Mouse (Mus musculus) A20 (cell line): ENCODE data around the gene Shisal1.

Experiments used
- DNase-seq: peaks from one replicate; pipeline ENCODE4 v3.0.0-alpha.2; 2011; ENCODE audit warnings: low read depth, low spot score

Shisal1 gene

GRCm38 (mm10) chr15:84446997-84447396 lies at the start of gene Shisal1:
Gene Shisal1 (minus strand): TSS chr15:84447097.
- DNase-seq: no peak

- DNase-seq: no peak
Measured at GRCm38 (mm10) chr15:84490486-84490885, 43.6 kb upstream of the Shisal1 start.

GRCm38 (mm10) chr15:84484255-84484654 lies 37.4 kb upstream of the Shisal1 start:
- no peak for DNase-seq

- no peak for DNase-seq
Measured at GRCm38 (mm10) chr15:84483622-84484021, 36.7 kb upstream of the Shisal1 start.

- no peak for DNase-seq
Measured at GRCm38 (mm10) chr15:84481259-84481877, 34.5 kb upstream of the Shisal1 start.

GRCm38 (mm10) chr15:84469391-84469790 lies 22.5 kb upstream of the Shisal1 start:
- no peak for DNase-seq

GRCm38 (mm10) chr15:84467761-84468160 lies 20.9 kb upstream of the Shisal1 start:
- DNase-seq: no peak

- DNase-seq: no peak
Measured at GRCm38 (mm10) chr15:84466458-84467267, 19.8 kb upstream of the Shisal1 start.

- no peak for DNase-seq
Measured at GRCm38 (mm10) chr15:84461429-84461828, 14.5 kb upstream of the Shisal1 start.

GRCm38 (mm10) chr15:84458983-84459382 lies 12.1 kb upstream of the Shisal1 start:
- no peak for DNase-seq

GRCm38 (mm10) chr15:84455286-84455685 lies 8.4 kb upstream of the Shisal1 start:
- no peak for DNase-seq

GRCm38 (mm10) chr15:84453091-84453490 lies 6.2 kb upstream of the Shisal1 start:
- no peak for DNase-seq

- peak; percentile 83 for DNase-seq
Measured at GRCm38 (mm10) chr15:84450441-84451183, 3.7 kb upstream of the Shisal1 start.

- DNase-seq: no peak
Measured at GRCm38 (mm10) chr15:84445812-84446716, 833 bp downstream of the Shisal1 start.

GRCm38 (mm10) chr15:84444181-84444580 lies 2.7 kb downstream of the Shisal1 start:
- no peak for DNase-seq

GRCm38 (mm10) chr15:84443631-84444030 lies 3.3 kb downstream of the Shisal1 start:
- no peak for DNase-seq

- DNase-seq: no peak
Measured at GRCm38 (mm10) chr15:84441682-84442315, 5.1 kb downstream of the Shisal1 start.

- DNase-seq: no peak
Measured at GRCm38 (mm10) chr15:84440820-84441219, 6.1 kb downstream of the Shisal1 start.

GRCm38 (mm10) chr15:84433586-84434185 lies 13.2 kb downstream of the Shisal1 start:
- DNase-seq: no peak

GRCm38 (mm10) chr15:84430482-84430881 lies 16.4 kb downstream of the Shisal1 start:
- DNase-seq: no peak
